Mouse (Mus musculus) myocyte (in vitro differentiated cells): ENCODE data around the gene Atp5f1.
"Not testable (repeated sequence)": the region's sequence is repeated elsewhere in the genome, so short reads cannot be mapped to it uniquely, and the experiment has no call there.

Experiments used
- CEBPB ChIP-seq: IDR thresholded peaks from 2 replicates; pipeline ENCODE4 v1.6.1; 2011; ENCODE audit warnings: mild to moderate bottlenecking, moderate library complexity; ENCODE audit not compliant: poor library complexity, insufficient read depth, severe bottlenecking
- E2F4 ChIP-seq: IDR thresholded peaks from one replicate; pipeline ENCODE4 v1.6.1; 2011; ENCODE audit warnings: mild to moderate bottlenecking, control low read depth, moderate library complexity; ENCODE audit not compliant: insufficient read depth
- MAX ChIP-seq: IDR thresholded peaks from one replicate; pipeline ENCODE4 v1.6.1; 2011; ENCODE audit warnings: low read depth, mild to moderate bottlenecking, control low read depth
- MYOD1 ChIP-seq, 3 experiments: IDR thresholded peaks; one replicate each; pipeline ENCODE4 v1.6.1; 2011; ENCODE audit warnings: control low read depth in 2 of 3, low read depth in 2 of 3, mild to moderate bottlenecking in 2 of 3, moderate library complexity in 1 of 3; ENCODE audit not compliant: insufficient read length in 2 of 3, control insufficient read depth in 1 of 3
- MYOG ChIP-seq, 3 experiments: IDR thresholded peaks; one replicate each; pipeline ENCODE4 v1.6.1; 2011; ENCODE audit warnings: control low read depth in 2 of 3, low read depth in 2 of 3, mild to moderate bottlenecking in 2 of 3; ENCODE audit not compliant: insufficient read length in 2 of 3, control insufficient read depth in 1 of 3, insufficient read depth in 1 of 3
- POLR2A ChIP-seq: IDR thresholded peaks from one replicate; pipeline ENCODE4 v1.6.1; 2011; ENCODE audit warnings: low read depth, mild to moderate bottlenecking, control low read depth, moderate library complexity; ENCODE audit not compliant: insufficient read length
- POLR2AphosphoS2 ChIP-seq: IDR thresholded peaks from one replicate; pipeline ENCODE4 v1.6.1; 2011; ENCODE audit warnings: low read depth, control low read depth; ENCODE audit not compliant: insufficient read length
- REST ChIP-seq: IDR thresholded peaks from one replicate; pipeline ENCODE4 v1.6.1; 2011; ENCODE audit warnings: mild to moderate bottlenecking, control low read depth, moderate library complexity; ENCODE audit not compliant: insufficient read depth, insufficient read length
- SRF ChIP-seq: IDR thresholded peaks from one replicate; pipeline ENCODE4 v1.6.1; 2011; ENCODE audit warnings: low read depth; ENCODE audit not compliant: control insufficient read depth, insufficient read length
- TCF12 ChIP-seq: IDR thresholded peaks from one replicate; pipeline ENCODE4 v1.6.1; 2011; ENCODE audit warnings: mild to moderate bottlenecking, control low read depth; ENCODE audit not compliant: poor library complexity, insufficient read depth, severe bottlenecking
- TCF3 ChIP-seq: IDR thresholded peaks from one replicate; pipeline ENCODE4 v1.6.1; 2011; ENCODE audit warnings: low read depth, control low read depth; ENCODE audit not compliant: insufficient read length
- USF1 ChIP-seq: IDR thresholded peaks from one replicate; pipeline ENCODE4 v1.6.1; 2011; ENCODE audit warnings: low read depth, mild to moderate bottlenecking, control low read depth, moderate library complexity

DNA sequence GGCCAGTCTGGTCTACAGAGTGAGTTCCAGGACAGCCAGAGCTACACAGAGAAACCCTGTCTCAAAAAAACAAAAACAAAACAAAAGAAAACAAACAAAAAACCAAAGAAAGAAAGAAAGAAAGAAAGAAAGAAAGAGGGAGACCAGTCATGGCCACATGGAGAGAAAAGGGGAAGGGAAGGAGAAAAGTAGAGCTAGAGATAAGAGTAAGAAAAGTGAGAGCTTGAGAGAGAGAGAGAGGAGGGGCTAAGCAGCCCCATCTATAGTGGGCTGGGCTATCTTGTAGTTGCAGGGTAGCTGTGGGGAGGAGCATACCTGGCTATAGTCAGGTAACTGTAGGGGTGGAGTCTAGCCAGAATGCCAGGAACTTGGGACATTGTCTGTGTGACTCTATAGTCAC is 39.2 kb downstream of the Atp5f1 start:
- TF ChIP-seq E2F4; POLR2AphosphoS2; POLR2A; USF1; MAX; TCF3; CEBPB; TCF12; REST; MYOD1 (IDR thresholded peaks at IDR 0.05; ENCODE audit: control insufficient read depth in 1 of 3, insufficient read length in 2 of 3, low read depth in 2 of 3); SRF; MYOG (IDR thresholded peaks at IDR 0.05; ENCODE audit: control insufficient read depth in 1 of 3, insufficient read depth in 1 of 3, insufficient read length in 2 of 3, low read depth in 2 of 3): not testable (repeated sequence)
